10 mouse cellular contexts compared by ENCODE assay signal in genomic region chr6:21894451-21894850, GRCm38 (mm10). TPM values are rescaled to one million over a fixed set of nuclear protein-coding genes. Genes with fewer than 3 reads are reported as not detected.
A peak's percentile ranks its signal among the peaks of the same experiment; 100 is the strongest.
DNase-seq lines count a peak whose midpoint lies in the region; ATAC-seq and TF ChIP-seq lines count a peak whose summit lies in the region.
"Had no signal": no experiment of that assay in that cellular context is flagged by ENCODE, and none has a peak within 500 bp of the region (broad histone marks: within the 10 kb centered on the region; RNA-seq: fewer than 3 reads in every experiment).

No protein-coding gene starts in this region.

- H3K27me3 ChIP-seq in kidney, adult 2 months (replicated peaks; ENCODE audit: control insufficient read depth, insufficient read depth, low read length) = no peaks in the 10 kb centered on the region
- no peaks in the 10 kb centered on the region for H3K27me3 ChIP-seq in limb, embryonic 11.5 days (ENCODE audit: control insufficient read depth, insufficient read depth, low read length)
- H3K27me3 ChIP-seq: heart, embryonic 13.5 days had no signal

- H3K27ac ChIP-seq in kidney, adult 2 months (ENCODE audit: insufficient read depth, low read depth, low read length) = no peak overlapping the region
- H3K27ac ChIP-seq in limb, embryonic 11.5 days (replicated peaks; ENCODE audit: low read depth, low read length) = no peak overlapping the region
- H3K27ac ChIP-seq: heart, embryonic 13.5 days had no signal

- H3K9me3 ChIP-seq in limb, embryonic 11.5 days (ENCODE audit: control insufficient read depth, low read length) = no peaks in the 10 kb centered on the region
- H3K9me3 ChIP-seq: G1E; heart, embryonic 13.5 days had no signal

- 0 out of 2 replicates have a peak, but pooled peaks have one; percentile 60 for ATAC-seq in limb, embryonic 11.5 days (ENCODE audit: insufficient number of reproducible peaks, low FRiP score, low TSS enrichment, low read depth)
- ATAC-seq in inflammation-experienced regulatory T-cells, adult 6 months = no peak

- H3K4me1 ChIP-seq in kidney, adult 2 months (ENCODE audit: control insufficient read depth, insufficient read depth, low read length) = no peaks in the 10 kb centered on the region
- no peaks in the 10 kb centered on the region for H3K4me1 ChIP-seq in limb, embryonic 11.5 days (ENCODE audit: control insufficient read depth, insufficient read depth, low read length)

- no peak for TF ChIP-seq POLR2A in brain, embryonic 14.5 days (IDR thresholded peaks at IDR 0.05; ENCODE audit: borderline replicate concordance, extremely low read depth, insufficient read depth, insufficient read length, poor library complexity, severe bottlenecking)
- no peak for TF ChIP-seq POLR2A in kidney, adult 2 months (IDR thresholded peaks at IDR 0.05; ENCODE audit: low read depth, low read length)

- H3K9ac ChIP-seq in limb, embryonic 11.5 days (ENCODE audit: low read length) = no peak overlapping the region
- H3K9ac ChIP-seq: heart, embryonic 13.5 days had no signal

- WGBS in kidney, adult 2 months = 31% methylated on average over 7 of the region's 7 CpGs
- 73% methylated on average over 7 of the region's 7 CpGs for WGBS in limb, embryonic 11.5 days

- DNase-seq in left cerebral cortex, adult 18-20 months (ENCODE audit: low spot score in 2 of 2) = peak; percentile 2 to 6
- DNase-seq in left cerebral cortex, adult 11 months (ENCODE audit: low spot score) = no peak
- peak; percentile 65 for DNase-seq in brain, embryonic 14.5 days (ENCODE audit: low read depth)
- DNase-seq in gastrocnemius, postnatal 25 days = peak; percentile 16
- peak; percentile 72 for DNase-seq in kidney, adult 2 months
- peak; percentile 39 for DNase-seq in limb, embryonic 11.5 days (ENCODE audit: low spot score)
- DNase-seq in right cerebral cortex, postnatal 4 days = peak; percentile 3

- H3K4me2 ChIP-seq in limb, embryonic 11.5 days (ENCODE audit: low read depth, severe bottlenecking) = no peak overlapping the region
- H3K4me2 ChIP-seq: heart, embryonic 13.5 days had no signal

- no peak overlapping the region for H3K4me3 ChIP-seq in kidney, adult 2 months (ENCODE audit: insufficient read depth, low read depth, low read length)
- no peak overlapping the region for H3K4me3 ChIP-seq in limb, embryonic 11.5 days (ENCODE audit: low read depth, low read length)
- H3K4me3 ChIP-seq: heart, embryonic 13.5 days had no signal

- no peaks in the 10 kb centered on the region for H3K36me3 ChIP-seq in kidney, adult 2 months (ENCODE audit: control insufficient read depth, insufficient read depth, low read length)
- H3K36me3 ChIP-seq in limb, embryonic 11.5 days (ENCODE audit: control insufficient read depth, insufficient read depth, low read length) = no peaks in the 10 kb centered on the region
- H3K36me3 ChIP-seq: G1E; heart, embryonic 13.5 days had no signal

- TF ChIP-seq CTCF in brain, embryonic 14.5 days (IDR thresholded peaks at IDR 0.05; ENCODE audit: borderline replicate concordance, extremely low read depth, insufficient read depth, insufficient read length) = no peak
- no peak for TF ChIP-seq CTCF in kidney, adult 2 months (conservative IDR thresholded peaks at IDR 0.05; ENCODE audit: insufficient read depth, insufficient read length, low read depth, low read length)

RNA-seq across cellular contexts. Expression of gene Tspan12, which starts 42.1 kb away (rescaled TPM):
- total RNA-seq in left cerebral cortex, adult 18-20 months (2021) = 10 to 100 TPM; 21.1 to 22.0 TPM
- 10.9 and 15.9 TPM in 2 replicates for polyA plus RNA-seq in brain, embryonic 14.5 days (2012; rRNA removed)
- 10 to 100 TPM; 13.9 to 37.2 TPM for total RNA-seq in gastrocnemius, postnatal 25 days (2021)
- polyA plus RNA-seq in kidney, adult 2 months (2012; rRNA removed) = 17.2 and 21.7 TPM in 2 replicates
- 44.4 and 47.7 TPM in 2 replicates for polyA plus RNA-seq in limb, embryonic 11.5 days (2014; fragmentation: Nextera tagmentation; extraction: Ambion mirVana)
- not detected for polyA plus RNA-seq in inflammation-experienced regulatory T-cells, adult 6 months (2017; shearing (Covaris generic))

RNA-seq across cellular contexts. Expression of gene Ing3, which starts 54.9 kb away (rescaled TPM):
- 10 to 100 TPM; 23.8 to 28.9 TPM for total RNA-seq in left cerebral cortex, adult 18-20 months (2021)
- polyA plus RNA-seq in brain, embryonic 14.5 days (2012; rRNA removed) = 20.1 and 21.2 TPM in 2 replicates
- 10 to 100 TPM in 1 of 2 experiments, 1 to 10 TPM in 1; 9.3 to 10.2 TPM for total RNA-seq in gastrocnemius, postnatal 25 days (2021)
- polyA plus RNA-seq in kidney, adult 2 months (2012; rRNA removed) = 10.9 and 11.0 TPM in 2 replicates
- 54.6 and 58.2 TPM in 2 replicates for polyA plus RNA-seq in limb, embryonic 11.5 days (2014; fragmentation: Nextera tagmentation; extraction: Ambion mirVana)
- polyA plus RNA-seq in inflammation-experienced regulatory T-cells, adult 6 months (2017; shearing (Covaris generic)) = 10 to 100 TPM; 73.4 to 84.9 (median 81.1) TPM
